Mouse (Mus musculus): ENCODE measurements around the gene Pax1. TPM values are rescaled to one million over a fixed set of nuclear protein-coding genes. Genes with fewer than 3 reads are reported as not detected.

Pax1 gene
- polyA plus RNA-seq, 1 experiment from 2014 or later = 7.3 TPM

DNA sequence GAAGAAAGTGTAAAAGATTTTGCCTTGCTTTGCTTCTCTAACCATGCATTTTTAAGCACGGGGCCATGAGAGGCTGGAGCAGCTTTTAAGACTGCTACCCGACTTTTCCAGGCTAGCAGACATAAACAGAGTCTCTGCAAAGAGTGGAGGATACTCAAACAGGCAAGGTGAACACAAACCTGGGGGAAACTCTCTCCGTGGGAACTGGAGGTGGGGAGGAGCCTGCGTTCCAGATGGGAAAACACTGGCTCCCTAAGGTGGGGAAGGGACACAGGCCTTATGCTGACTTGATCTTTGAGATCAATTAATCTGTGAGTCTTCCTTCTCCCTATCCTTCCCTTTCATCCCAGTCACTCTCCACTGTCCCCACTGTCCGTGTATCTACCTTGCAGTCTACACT lies 869 bp upstream of the Pax1 start:
- Histone ChIP-seq H3K36me3 (ENCODE audit: control insufficient read depth, insufficient read depth, low read length) (no peaks in the 10 kb centered on the region), H3K4me2 (ENCODE audit: low read depth, low read length) (peak overlapping the region; percentile 40), H3K9me3 (ENCODE audit: control insufficient read depth, low read length) (no peaks in the 10 kb centered on the region), H3K27ac (replicated peaks; ENCODE audit: low read depth, low read length) (no peak overlapping the region), H3K4me1 (ENCODE audit: control insufficient read depth, insufficient read depth, low read length) (peaks cover 6% of the 10 kb centered on the region; the same call in 1 of the 2 replicates), H3K27me3 (replicated peaks; ENCODE audit: control insufficient read depth, insufficient read depth, low read length) (peaks cover 96% of the 10 kb centered on the region), H3K4me3 (ENCODE audit: low read depth, low read length) (peak overlapping the region; percentile 16; the same call in 1 of the 2 replicates), H3K9ac (ENCODE audit: low read depth, low read length) (peak overlapping the region; percentile 10; the same call in 1 of the 2 replicates)
- DNase-seq (ENCODE audit: low spot score) = no peak
- 5% methylated on average over 5 of the region's 5 CpGs for WGBS
- no peak for ATAC-seq (ENCODE audit: low read depth)

DNA sequence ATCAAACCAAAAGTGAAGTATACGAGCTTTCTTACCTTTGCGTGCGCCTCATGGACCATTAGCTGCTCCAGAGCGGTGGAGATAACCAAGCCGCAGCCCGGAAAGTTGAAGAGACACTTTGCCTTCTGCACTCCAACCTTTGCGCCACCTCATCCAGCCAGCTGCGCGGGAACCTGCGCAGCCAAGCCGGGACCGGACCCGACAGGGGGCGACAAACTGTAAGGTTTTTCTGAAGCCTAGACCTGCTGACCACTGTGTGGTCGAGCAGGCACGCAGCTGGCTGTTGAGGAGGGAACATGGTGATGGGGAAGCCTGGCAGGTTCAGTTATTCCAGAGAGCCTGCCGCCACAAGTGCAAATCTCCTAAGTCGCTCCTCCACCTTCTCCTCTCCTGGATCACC lies 591 bp downstream of the Pax1 start:
- Histone ChIP-seq H3K27me3 (replicated peaks; ENCODE audit: control insufficient read depth, insufficient read depth, low read length) (peaks cover 98% of the 10 kb centered on the region), H3K27ac (replicated peaks; ENCODE audit: low read depth, low read length) (no peak overlapping the region), H3K9me3 (ENCODE audit: control insufficient read depth, low read length) (no peaks in the 10 kb centered on the region), H3K9ac (ENCODE audit: low read depth, low read length) (no peak overlapping the region), H3K4me1 (ENCODE audit: control insufficient read depth, insufficient read depth, low read length) (peaks cover 8% of the 10 kb centered on the region; the same call in 1 of the 2 replicates), H3K4me3 (ENCODE audit: low read depth, low read length) (peak overlapping the region; percentile 28), H3K4me2 (ENCODE audit: low read depth, low read length) (peak overlapping the region; percentile 40), H3K36me3 (ENCODE audit: control insufficient read depth, insufficient read depth, low read length) (no peaks in the 10 kb centered on the region)
- WGBS = 1% methylated on average over 16 of the region's 18 CpGs
- peak; percentile 73 for DNase-seq (ENCODE audit: low spot score)
- peak; percentile 66; the same call in 1 of the 2 replicates for ATAC-seq (ENCODE audit: low read depth)

DNA sequence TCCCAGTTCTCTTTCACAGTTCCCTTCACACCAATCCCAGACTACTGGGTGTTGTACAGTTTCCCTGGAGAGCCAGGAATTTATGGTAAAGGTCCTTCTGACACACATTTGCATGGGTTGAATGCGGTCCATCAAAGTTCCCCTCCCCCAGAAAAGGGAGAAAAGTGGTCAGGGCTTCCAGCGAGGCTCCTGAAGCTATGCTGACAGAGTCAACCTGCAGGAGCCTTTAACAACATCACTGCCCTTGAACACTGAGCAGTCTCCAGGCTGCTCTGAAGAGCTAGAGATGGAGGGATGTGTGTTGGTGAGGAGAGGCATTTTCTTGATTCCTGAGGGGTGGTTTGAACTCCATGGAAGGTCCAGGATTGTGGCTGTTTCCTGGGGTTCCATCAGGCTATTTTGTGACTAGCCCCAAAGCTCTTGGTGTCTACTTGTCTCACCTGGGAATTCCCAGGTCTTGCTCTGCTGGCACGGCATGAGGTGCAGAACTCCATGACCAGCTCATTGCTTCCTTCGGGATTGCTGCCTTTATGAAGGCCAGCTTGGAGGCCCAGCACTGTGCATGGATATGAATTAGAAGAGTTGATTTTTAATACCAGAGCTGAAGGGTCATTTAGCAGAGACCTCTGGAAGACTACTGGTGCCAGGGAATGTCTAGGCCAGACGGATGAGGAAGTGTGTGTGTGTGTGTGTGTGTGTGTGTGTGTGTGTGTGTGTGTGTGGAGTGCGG lies 1.8 kb downstream of the Pax1 start:
- H3K36me3 ChIP-seq (ENCODE audit: control insufficient read depth, insufficient read depth, low read length) = no peaks in the 10 kb centered on the region
- no peak overlapping the region for H3K4me3 ChIP-seq (ENCODE audit: low read depth, low read length)
- peaks cover 8% of the 10 kb centered on the region; the same call in 1 of the 2 replicates for H3K4me1 ChIP-seq (ENCODE audit: control insufficient read depth, insufficient read depth, low read length)
- H3K9ac ChIP-seq (ENCODE audit: low read depth, low read length) = no peak overlapping the region
- no peak overlapping the region for H3K27ac ChIP-seq (replicated peaks; ENCODE audit: low read depth, low read length)
- WGBS = 17% methylated on average over 6 of the region's 6 CpGs
- H3K4me2 ChIP-seq (ENCODE audit: low read depth, low read length) = no peak overlapping the region; the same call in 1 of the 2 replicates
- H3K27me3 ChIP-seq (replicated peaks; ENCODE audit: control insufficient read depth, insufficient read depth, low read length) = peaks cover 100% of the 10 kb centered on the region
- H3K9me3 ChIP-seq (ENCODE audit: control insufficient read depth, low read length) = no peaks in the 10 kb centered on the region
- DNase-seq (ENCODE audit: low spot score) (no peak), ATAC-seq (ENCODE audit: low read depth) (no peak)

DNA sequence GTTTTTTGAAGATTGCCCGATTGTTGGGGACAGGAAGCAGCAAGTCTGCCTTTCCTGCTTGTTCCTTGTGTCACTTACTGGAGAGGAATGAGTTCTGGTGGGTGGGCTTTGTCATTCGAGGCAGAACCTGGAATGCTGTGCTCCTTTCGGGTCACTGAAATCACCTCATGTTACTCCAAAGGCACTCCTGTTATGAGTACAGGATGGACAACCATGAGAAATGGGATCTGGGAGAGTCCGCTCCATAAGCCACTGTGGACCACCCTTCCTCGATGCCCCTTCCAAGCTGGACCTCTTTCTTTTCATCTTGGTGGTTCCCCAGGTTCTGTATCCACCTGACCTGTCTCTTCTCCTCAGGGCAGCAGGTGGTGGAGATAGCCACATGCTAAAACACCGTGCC lies 2.5 kb downstream of the Pax1 start:
- Histone ChIP-seq H3K4me1 (ENCODE audit: control insufficient read depth, insufficient read depth, low read length) (peaks cover 8% of the 10 kb centered on the region; the same call in 1 of the 2 replicates), H3K27ac (replicated peaks; ENCODE audit: low read depth, low read length) (no peak overlapping the region), H3K9me3 (ENCODE audit: control insufficient read depth, low read length) (no peaks in the 10 kb centered on the region), H3K36me3 (ENCODE audit: control insufficient read depth, insufficient read depth, low read length) (no peaks in the 10 kb centered on the region), H3K4me3 (ENCODE audit: low read depth, low read length) (no peak overlapping the region), H3K27me3 (replicated peaks; ENCODE audit: control insufficient read depth, insufficient read depth, low read length) (peaks cover 94% of the 10 kb centered on the region), H3K9ac (ENCODE audit: low read depth, low read length) (no peak overlapping the region), H3K4me2 (ENCODE audit: low read depth, low read length) (peak overlapping the region; percentile 60; the same call in 1 of the 2 replicates)
- no peak for ATAC-seq (ENCODE audit: low read depth)
- 19% methylated on average over 6 of the region's 6 CpGs for WGBS
- DNase-seq (ENCODE audit: low spot score) = no peak

DNA sequence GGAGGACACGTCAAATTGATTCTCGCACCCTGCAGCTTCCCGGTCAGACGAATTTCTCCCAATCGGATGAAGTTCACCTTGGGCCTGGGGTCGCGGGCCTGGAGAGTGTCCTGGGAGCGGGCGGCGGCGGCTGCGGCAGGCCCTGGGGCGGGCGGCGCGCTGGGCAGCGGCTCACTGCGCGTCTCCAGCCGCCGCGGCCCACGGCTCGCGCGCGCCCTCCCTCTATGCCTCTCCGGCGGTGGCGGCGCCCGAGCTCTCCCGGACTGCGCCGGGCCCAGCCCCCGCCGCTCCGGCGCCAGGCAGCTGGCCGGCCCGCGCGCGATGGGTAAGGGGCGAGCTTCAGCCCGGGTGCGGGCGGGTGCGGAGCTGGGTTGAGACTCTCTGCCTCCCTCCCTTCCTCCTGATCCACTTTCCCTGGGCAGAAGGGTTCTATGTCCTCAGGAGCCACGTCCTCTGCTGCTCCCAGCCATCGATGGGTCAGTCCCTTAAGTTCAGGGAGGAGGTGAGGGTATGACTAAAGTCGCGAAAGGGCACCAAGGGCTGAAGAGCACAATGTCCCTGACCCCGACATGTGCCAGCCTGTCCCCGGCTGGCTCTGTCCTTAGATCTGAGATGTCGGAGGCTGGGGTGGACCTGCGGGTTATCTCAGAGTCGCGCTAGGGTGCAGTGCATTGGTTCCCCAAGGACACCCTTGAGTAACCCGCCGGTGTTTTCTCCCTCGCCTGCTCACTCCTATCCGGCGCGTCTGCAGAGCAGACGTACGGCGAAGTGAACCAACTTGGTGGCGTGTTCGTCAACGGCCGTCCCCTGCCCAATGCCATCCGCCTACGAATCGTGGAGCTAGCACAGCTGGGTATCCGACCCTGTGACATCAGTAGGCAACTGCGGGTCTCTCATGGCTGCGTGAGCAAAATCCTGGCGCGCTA lies 3.5 kb downstream of the Pax1 start:
- under 1% methylated on average over 34 of the region's 80 CpGs for WGBS
- Histone ChIP-seq H3K4me2 (ENCODE audit: low read depth, low read length) (peak overlapping the region; percentile 60), H3K36me3 (ENCODE audit: control insufficient read depth, insufficient read depth, low read length) (no peaks in the 10 kb centered on the region), H3K4me3 (ENCODE audit: low read depth, low read length) (peak overlapping the region; percentile 47), H3K9ac (ENCODE audit: low read depth, low read length) (peak overlapping the region; percentile 65), H3K27ac (replicated peaks; ENCODE audit: low read depth, low read length) (no peak overlapping the region), H3K27me3 (replicated peaks; ENCODE audit: control insufficient read depth, insufficient read depth, low read length) (peaks cover 94% of the 10 kb centered on the region), H3K4me1 (ENCODE audit: control insufficient read depth, insufficient read depth, low read length) (peaks cover 8% of the 10 kb centered on the region; the same call in 1 of the 2 replicates), H3K9me3 (ENCODE audit: control insufficient read depth, low read length) (no peaks in the 10 kb centered on the region)
- DNase-seq (ENCODE audit: low spot score) = no peak
- peak; percentile 74 for ATAC-seq (ENCODE audit: low read depth)

DNA sequence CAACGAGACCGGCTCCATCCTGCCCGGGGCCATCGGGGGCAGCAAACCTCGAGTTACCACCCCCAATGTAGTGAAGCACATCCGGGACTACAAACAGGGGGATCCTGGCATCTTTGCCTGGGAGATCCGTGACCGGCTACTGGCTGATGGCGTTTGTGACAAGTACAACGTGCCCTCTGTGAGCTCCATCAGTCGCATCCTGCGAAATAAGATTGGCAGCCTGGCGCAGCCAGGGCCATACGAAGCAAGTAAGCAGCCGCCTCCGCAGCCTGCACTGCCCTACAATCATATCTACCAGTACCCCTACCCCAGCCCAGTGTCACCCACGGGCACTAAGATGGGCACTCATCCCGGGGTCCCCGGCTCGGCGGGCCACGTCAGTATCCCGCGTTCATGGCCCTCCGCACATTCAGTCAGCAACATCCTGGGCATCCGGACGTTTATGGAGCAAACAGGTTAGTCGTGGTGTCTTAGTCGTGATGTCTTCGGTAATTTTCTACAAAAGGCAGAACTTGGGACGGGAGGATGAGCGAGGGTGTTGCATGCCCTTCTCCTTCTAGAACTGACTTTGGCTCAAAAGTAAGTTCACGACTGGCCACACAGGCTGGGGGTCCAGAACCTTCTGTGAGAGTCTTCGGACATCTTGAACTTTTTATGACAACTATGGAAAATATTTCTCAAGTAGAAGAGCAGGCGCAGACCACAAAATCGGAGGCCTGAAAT lies 4.3 kb downstream of the Pax1 start:
- no peak for ATAC-seq (ENCODE audit: low read depth)
- Histone ChIP-seq H3K9ac (ENCODE audit: low read depth, low read length) (peak overlapping the region; percentile 65), H3K4me2 (ENCODE audit: low read depth, low read length) (peak overlapping the region; percentile 60), H3K27me3 (replicated peaks; ENCODE audit: control insufficient read depth, insufficient read depth, low read length) (peaks cover 94% of the 10 kb centered on the region), H3K9me3 (ENCODE audit: control insufficient read depth, low read length) (no peaks in the 10 kb centered on the region), H3K36me3 (ENCODE audit: control insufficient read depth, insufficient read depth, low read length) (no peaks in the 10 kb centered on the region), H3K4me3 (ENCODE audit: low read depth, low read length) (peak overlapping the region; percentile 47), H3K4me1 (ENCODE audit: control insufficient read depth, insufficient read depth, low read length) (peaks cover 8% of the 10 kb centered on the region; the same call in 1 of the 2 replicates), H3K27ac (replicated peaks; ENCODE audit: low read depth, low read length) (no peak overlapping the region)
- WGBS = 2% methylated on average over 36 of the region's 36 CpGs
- no peak for DNase-seq (ENCODE audit: low spot score)

DNA sequence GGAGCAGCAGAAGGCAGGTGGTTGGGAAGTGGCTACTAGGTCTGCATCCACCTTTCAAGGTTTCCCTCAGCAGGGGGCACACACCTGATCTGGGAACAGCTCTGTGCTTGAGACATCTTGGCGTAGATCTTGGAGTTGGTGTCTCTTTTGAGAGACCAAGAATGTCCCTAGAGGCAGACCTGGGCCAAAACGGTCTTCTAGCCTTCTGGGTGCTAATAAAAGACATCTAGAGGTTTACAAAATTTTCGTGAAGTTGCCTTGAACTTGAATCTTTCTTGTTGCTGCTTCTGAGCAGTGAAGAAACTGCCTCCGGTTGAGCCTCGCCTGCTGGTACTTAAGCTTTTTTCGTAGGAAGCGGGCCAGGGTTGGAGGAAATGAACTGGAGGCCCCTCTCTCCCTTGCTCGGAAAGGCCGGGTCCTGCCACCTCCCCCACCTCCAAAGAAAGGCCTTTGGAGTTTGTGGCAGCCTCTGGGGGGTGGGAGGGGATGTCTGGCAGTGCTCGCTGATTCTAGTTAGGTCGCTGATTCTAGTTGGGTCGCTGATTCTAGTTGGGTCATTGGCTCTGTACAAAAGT lies 5.6 kb downstream of the Pax1 start:
- peak overlapping the region; percentile 47 for H3K4me3 ChIP-seq (ENCODE audit: low read depth, low read length)
- H3K4me2 ChIP-seq (ENCODE audit: low read depth, low read length) = peak overlapping the region; percentile 60
- no peak for DNase-seq (ENCODE audit: low spot score)
- H3K27me3 ChIP-seq (replicated peaks; ENCODE audit: control insufficient read depth, insufficient read depth, low read length) = peaks cover 92% of the 10 kb centered on the region
- peak overlapping the region; percentile 65 for H3K9ac ChIP-seq (ENCODE audit: low read depth, low read length)
- 6% methylated on average over 12 of the region's 12 CpGs for WGBS
- H3K27ac ChIP-seq (replicated peaks; ENCODE audit: low read depth, low read length) = no peak overlapping the region
- H3K4me1 ChIP-seq (ENCODE audit: control insufficient read depth, insufficient read depth, low read length) = peaks cover 8% of the 10 kb centered on the region; the same call in 1 of the 2 replicates
- no peaks in the 10 kb centered on the region for H3K36me3 ChIP-seq (ENCODE audit: control insufficient read depth, insufficient read depth, low read length)
- no peak for ATAC-seq (ENCODE audit: low read depth)
- H3K9me3 ChIP-seq (ENCODE audit: control insufficient read depth, low read length) = no peaks in the 10 kb centered on the region
